Mouse (Mus musculus): ENCODE results near the gene Dusp22. TPM values are rescaled to one million over a fixed set of nuclear protein-coding genes. Genes with fewer than 3 reads are reported as not detected.

The Dusp22 gene
- 11.8 and 12.0 TPM in 2 replicates for polyA plus RNA-seq (2014; fragmentation: Nextera tagmentation; extraction: Ambion mirVana)

- Histone ChIP-seq H3K4me2 (peak within 1 kb of the TSS; percentile 76), H3K4me3 (ENCODE audit: low read depth, low read length) (peak within 1 kb of the TSS; percentile 66), H3K9me3 (ENCODE audit: control insufficient read depth, low read length) (no peaks in the 10 kb centered on the region), H3K4me1 (replicated peaks; ENCODE audit: control insufficient read depth, insufficient read depth, low read length) (no peaks in the 10 kb centered on the region), H3K27me3 (replicated peaks; ENCODE audit: control insufficient read depth, insufficient read depth, low read length) (peaks cover 11% of the 10 kb centered on the region), H3K36me3 (ENCODE audit: control insufficient read depth, insufficient read depth, low read length) (no peaks in the 10 kb centered on the region), H3K9ac (ENCODE audit: low read depth, low read length) (peak within 1 kb of the TSS; percentile 60), H3K27ac (ENCODE audit: low read depth, low read length) (peak within 1 kb of the TSS; percentile 4)
- WGBS, result under 1% methylated on average over 57 of the region's 74 CpGs
- DNase-seq (ENCODE audit: low spot score) (peak; percentile 71), ATAC-seq (replicated peaks; ENCODE audit: low FRiP score) (peak; percentile 87)
Observed at GRCm38 (mm10) chr13:30659613-30660505, at the start of gene Dusp22. Gene Dusp22 (plus strand): TSS chr13:30659999.

GRCm38 (mm10) chr13:30612079-30612794, 47.6 kb upstream of the Dusp22 start:
- no peaks in the 10 kb centered on the region for H3K9me3 ChIP-seq (ENCODE audit: control insufficient read depth, low read length)
- no peak overlapping the region for H3K9ac ChIP-seq (ENCODE audit: low read depth, low read length)
- no peak overlapping the region for H3K27ac ChIP-seq (ENCODE audit: low read depth, low read length)
- no peak for ATAC-seq (replicated peaks; ENCODE audit: low FRiP score)
- no peak overlapping the region for H3K4me2 ChIP-seq
- H3K36me3 ChIP-seq (ENCODE audit: control insufficient read depth, insufficient read depth, low read length), result no peaks in the 10 kb centered on the region
- no peak overlapping the region for H3K4me3 ChIP-seq (ENCODE audit: low read depth, low read length)
- DNase-seq (ENCODE audit: low spot score), result no peak
- H3K27me3 ChIP-seq (replicated peaks; ENCODE audit: control insufficient read depth, insufficient read depth, low read length), result no peaks in the 10 kb centered on the region
- 60% methylated on average over 6 of the region's 6 CpGs for WGBS
- H3K4me1 ChIP-seq (replicated peaks; ENCODE audit: control insufficient read depth, insufficient read depth, low read length), result no peaks in the 10 kb centered on the region

GRCm38 (mm10) chr13:30619684-30620083, 40.1 kb upstream of the Dusp22 start:
- 47% methylated on average over 3 of the region's 3 CpGs for WGBS
- Histone ChIP-seq H3K27me3 (replicated peaks; ENCODE audit: control insufficient read depth, insufficient read depth, low read length) (no peaks in the 10 kb centered on the region), H3K27ac (ENCODE audit: low read depth, low read length) (no peak overlapping the region), H3K36me3 (ENCODE audit: control insufficient read depth, insufficient read depth, low read length) (no peaks in the 10 kb centered on the region), H3K9me3 (ENCODE audit: control insufficient read depth, low read length) (no peaks in the 10 kb centered on the region), H3K4me3 (ENCODE audit: low read depth, low read length) (no peak overlapping the region), H3K9ac (ENCODE audit: low read depth, low read length) (no peak overlapping the region), H3K4me2 (no peak overlapping the region), H3K4me1 (replicated peaks; ENCODE audit: control insufficient read depth, insufficient read depth, low read length) (no peaks in the 10 kb centered on the region)
- DNase-seq (ENCODE audit: low spot score) (no peak), ATAC-seq (replicated peaks; ENCODE audit: low FRiP score) (no peak)

GRCm38 (mm10) chr13:30628195-30629048, 31.4 kb upstream of the Dusp22 start:
- Histone ChIP-seq H3K27me3 (replicated peaks; ENCODE audit: control insufficient read depth, insufficient read depth, low read length) (no peaks in the 10 kb centered on the region), H3K4me2 (no peak overlapping the region), H3K36me3 (ENCODE audit: control insufficient read depth, insufficient read depth, low read length) (no peaks in the 10 kb centered on the region), H3K9me3 (ENCODE audit: control insufficient read depth, low read length) (no peaks in the 10 kb centered on the region), H3K27ac (ENCODE audit: low read depth, low read length) (no peak overlapping the region), H3K4me3 (ENCODE audit: low read depth, low read length) (no peak overlapping the region), H3K9ac (ENCODE audit: low read depth, low read length) (no peak overlapping the region), H3K4me1 (replicated peaks; ENCODE audit: control insufficient read depth, insufficient read depth, low read length) (no peaks in the 10 kb centered on the region)
- DNase-seq (ENCODE audit: low spot score), result no peak
- 61% methylated on average over 8 of the region's 8 CpGs for WGBS
- ATAC-seq (replicated peaks; ENCODE audit: low FRiP score), result no peak

- no peak overlapping the region for H3K4me2 ChIP-seq
- 61% methylated on average over 10 of the region's 10 CpGs for WGBS
- no peak overlapping the region for H3K27ac ChIP-seq (ENCODE audit: low read depth, low read length)
- no peaks in the 10 kb centered on the region for H3K36me3 ChIP-seq (ENCODE audit: control insufficient read depth, insufficient read depth, low read length)
- no peak for DNase-seq (ENCODE audit: low spot score)
- H3K9me3 ChIP-seq (ENCODE audit: control insufficient read depth, low read length), result no peaks in the 10 kb centered on the region
- ATAC-seq (replicated peaks; ENCODE audit: low FRiP score), result no peak
- no peak overlapping the region for H3K4me3 ChIP-seq (ENCODE audit: low read depth, low read length)
- H3K4me1 ChIP-seq (replicated peaks; ENCODE audit: control insufficient read depth, insufficient read depth, low read length), result no peaks in the 10 kb centered on the region
- no peaks in the 10 kb centered on the region for H3K27me3 ChIP-seq (replicated peaks; ENCODE audit: control insufficient read depth, insufficient read depth, low read length)
- H3K9ac ChIP-seq (ENCODE audit: low read depth, low read length), result no peak overlapping the region
Observed at GRCm38 (mm10) chr13:30629794-30630410, 29.9 kb upstream of the Dusp22 start.

GRCm38 (mm10) chr13:30632998-30633397, 26.8 kb upstream of the Dusp22 start:
- Histone ChIP-seq H3K4me3 (ENCODE audit: low read depth, low read length) (no peak overlapping the region), H3K9me3 (ENCODE audit: control insufficient read depth, low read length) (no peaks in the 10 kb centered on the region), H3K27ac (ENCODE audit: low read depth, low read length) (no peak overlapping the region), H3K9ac (ENCODE audit: low read depth, low read length) (no peak overlapping the region), H3K4me1 (replicated peaks; ENCODE audit: control insufficient read depth, insufficient read depth, low read length) (no peaks in the 10 kb centered on the region), H3K27me3 (replicated peaks; ENCODE audit: control insufficient read depth, insufficient read depth, low read length) (no peaks in the 10 kb centered on the region), H3K36me3 (ENCODE audit: control insufficient read depth, insufficient read depth, low read length) (no peaks in the 10 kb centered on the region), H3K4me2 (no peak overlapping the region)
- DNase-seq (ENCODE audit: low spot score), result no peak
- WGBS, result 42% methylated on average over 6 of the region's 6 CpGs
- ATAC-seq (replicated peaks; ENCODE audit: low FRiP score), result no peak

- no peak for DNase-seq (ENCODE audit: low spot score)
- Histone ChIP-seq H3K4me2 (no peak overlapping the region), H3K9me3 (ENCODE audit: control insufficient read depth, low read length) (no peaks in the 10 kb centered on the region), H3K27ac (ENCODE audit: low read depth, low read length) (no peak overlapping the region), H3K27me3 (replicated peaks; ENCODE audit: control insufficient read depth, insufficient read depth, low read length) (no peaks in the 10 kb centered on the region), H3K9ac (ENCODE audit: low read depth, low read length) (no peak overlapping the region), H3K4me1 (replicated peaks; ENCODE audit: control insufficient read depth, insufficient read depth, low read length) (no peaks in the 10 kb centered on the region), H3K36me3 (ENCODE audit: control insufficient read depth, insufficient read depth, low read length) (no peaks in the 10 kb centered on the region), H3K4me3 (ENCODE audit: low read depth, low read length) (no peak overlapping the region)
- WGBS, result 65% methylated on average over 4 of the region's 4 CpGs
- no peak for ATAC-seq (replicated peaks; ENCODE audit: low FRiP score)
Observed at GRCm38 (mm10) chr13:30636453-30636852, 23.3 kb upstream of the Dusp22 start.

Data from liver, embryonic 11.5 days (tissue).